In the genomic region with DNA sequence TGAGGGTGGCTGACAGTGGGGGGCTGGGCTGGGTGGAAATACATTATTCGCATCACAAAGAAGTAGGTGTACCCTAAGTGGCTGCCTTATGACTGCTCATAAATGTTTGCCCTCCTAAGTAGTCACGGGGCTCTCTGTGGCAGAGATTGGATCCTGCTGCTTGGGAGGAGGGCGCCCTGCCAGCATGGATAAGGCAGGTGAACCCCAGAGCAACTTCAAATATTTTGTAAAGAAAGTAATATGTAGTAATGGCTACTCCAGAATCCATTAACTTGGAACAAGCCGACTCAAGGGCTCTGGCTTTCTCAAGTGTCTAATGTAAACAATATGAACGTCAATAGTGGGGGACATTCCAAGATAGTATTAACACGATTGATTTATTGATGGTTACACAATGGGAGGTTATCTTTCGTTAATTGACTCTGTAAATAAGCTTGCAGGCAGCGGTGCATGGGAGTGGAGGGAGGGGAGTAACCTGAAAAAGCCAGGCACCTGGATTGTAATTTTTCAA, we compare ENCODE assay signal across 12 mouse cellular contexts.
DNase-seq lines count a peak whose midpoint lies in the region; ATAC-seq lines count a peak whose summit lies in the region.
"Had no signal": no experiment of that assay in that cellular context is flagged by ENCODE, and none has a peak within 500 bp of the region (broad histone marks: within the 10 kb centered on the region; RNA-seq: fewer than 3 reads in every experiment).

No protein-coding gene starts in this region.

- ATAC-seq in forebrain, embryonic 14.5 days: 0 out of 2 replicates have a peak, but pooled peaks have one; percentile 29
- ATAC-seq in forebrain, embryonic 16.5 days: no peak

- H3K27me3 ChIP-seq in forebrain, embryonic 14.5 days (replicated peaks; ENCODE audit: control insufficient read depth, insufficient read depth, low read length): no peaks in the 10 kb centered on the region
- no peaks in the 10 kb centered on the region for H3K27me3 ChIP-seq in forebrain, embryonic 16.5 days (replicated peaks; ENCODE audit: control insufficient read depth, insufficient read depth, low read length)
- no peaks in the 10 kb centered on the region for H3K27me3 ChIP-seq in embryonic facial prominence, embryonic 10.5 days (replicated peaks; ENCODE audit: low read depth, poor library complexity, severe bottlenecking)

- H3K9ac ChIP-seq in forebrain, embryonic 14.5 days (ENCODE audit: low read length): no peak overlapping the region
- H3K9ac ChIP-seq in forebrain, embryonic 16.5 days (replicated peaks; ENCODE audit: low read depth, low read length): no peak overlapping the region

- 18% methylated on average over 8 of the region's 8 CpGs for WGBS in forebrain, embryonic 14.5 days
- 21% methylated on average over 8 of the region's 8 CpGs for WGBS in forebrain, embryonic 16.5 days
- 29% methylated on average over 8 of the region's 8 CpGs for WGBS in embryonic facial prominence, embryonic 10.5 days

- no peaks in the 10 kb centered on the region for H3K4me1 ChIP-seq in forebrain, embryonic 14.5 days (ENCODE audit: control insufficient read depth, insufficient read depth, low read length)
- H3K4me1 ChIP-seq in forebrain, embryonic 16.5 days (replicated peaks; ENCODE audit: control insufficient read depth, insufficient read depth, low read length): no peaks in the 10 kb centered on the region
- peaks cover 37% of the 10 kb centered on the region for H3K4me1 ChIP-seq in embryonic facial prominence, embryonic 10.5 days

- DNase-seq in forebrain, embryonic 14.5 days (ENCODE audit: low spot score): no peak
- DNase-seq in embryonic facial prominence, embryonic 10.5 days (ENCODE audit: low spot score): peak; percentile 32
- DNase-seq in kidney, postnatal 10 days: peak; percentile 55
- peak; percentile 71 for DNase-seq in lung, postnatal 36 days
- DNase-seq in layer of hippocampus, adult 8-10 months (ENCODE audit: low spot score in 2 of 2): no peak
- no peak for DNase-seq in testis, postnatal 10 days (ENCODE audit: low spot score)
- no peak for DNase-seq in frontal cortex, postnatal 25 days (ENCODE audit: low spot score in 2 of 2)
- DNase-seq: cerebellum, adult 18-20 months; heart, adult 11 months; layer of hippocampus, adult 9-11 months; thymus, postnatal 25 days had no signal

- no peak overlapping the region for H3K4me2 ChIP-seq in forebrain, embryonic 14.5 days (ENCODE audit: low read length)
- no peak overlapping the region for H3K4me2 ChIP-seq in forebrain, embryonic 16.5 days (ENCODE audit: low read length)

- H3K27ac ChIP-seq in forebrain, embryonic 14.5 days (ENCODE audit: low read depth, low read length): no peak overlapping the region
- H3K27ac ChIP-seq in forebrain, embryonic 16.5 days (ENCODE audit: low read length): no peak overlapping the region
- peak overlapping the region; percentile 73 for H3K27ac ChIP-seq in embryonic facial prominence, embryonic 10.5 days (replicated peaks)

- no peak overlapping the region for H3K4me3 ChIP-seq in forebrain, embryonic 14.5 days (ENCODE audit: low read depth, low read length)
- no peak overlapping the region for H3K4me3 ChIP-seq in forebrain, embryonic 16.5 days (replicated peaks; ENCODE audit: low read length)
- no peak overlapping the region for H3K4me3 ChIP-seq in embryonic facial prominence, embryonic 10.5 days

- no peaks in the 10 kb centered on the region for H3K36me3 ChIP-seq in forebrain, embryonic 14.5 days (ENCODE audit: control insufficient read depth, insufficient read depth, low read length)
- no peaks in the 10 kb centered on the region for H3K36me3 ChIP-seq in forebrain, embryonic 16.5 days (ENCODE audit: control insufficient read depth, insufficient read depth)
- no peaks in the 10 kb centered on the region for H3K36me3 ChIP-seq in embryonic facial prominence, embryonic 10.5 days (replicated peaks)

- no peaks in the 10 kb centered on the region for H3K9me3 ChIP-seq in forebrain, embryonic 14.5 days (replicated peaks; ENCODE audit: control insufficient read depth, low read length)
- no peaks in the 10 kb centered on the region for H3K9me3 ChIP-seq in forebrain, embryonic 16.5 days (ENCODE audit: control insufficient read depth, low read length)
- H3K9me3 ChIP-seq in embryonic facial prominence, embryonic 10.5 days: no peaks in the 10 kb centered on the region

Comparison
In these comparisons a context has a peak if more than half of its experiments do, and no peak if none do; other contexts are left out.
1. DNase-seq: peak in embryonic facial prominence, embryonic 10.5 days (single experiment), kidney, postnatal 10 days (single experiment) and lung, postnatal 36 days (single experiment); none in forebrain, embryonic 14.5 days (single experiment), layer of hippocampus, adult 8-10 months (0 of 2), testis, postnatal 10 days (single experiment) and frontal cortex, postnatal 25 days (0 of 2).